Mouse (Mus musculus): Measurements from ENCODE around the gene Tmem40. TPM values are rescaled to one million over a fixed set of nuclear protein-coding genes. Genes with fewer than 3 reads are reported as not detected.

Tmem40 gene
- polyA plus RNA-seq, 1 experiment from 2014 or later: 2.3 TPM

- H3K9me3 ChIP-seq (ENCODE audit: control insufficient read depth, low read length): no peaks in the 10 kb centered on the region
- 89% methylated on average over 4 of the region's 4 CpGs for WGBS
- H3K36me3 ChIP-seq (ENCODE audit: control insufficient read depth, insufficient read depth, low read length): no peaks in the 10 kb centered on the region
- H3K27ac ChIP-seq (ENCODE audit: low read depth, low read length): no peak overlapping the region
- no peak overlapping the region for H3K4me2 ChIP-seq (ENCODE audit: low read depth)
- DNase-seq (ENCODE audit: low spot score) (no peak), ATAC-seq (ENCODE audit: insufficient read depth, low FRiP score, low TSS enrichment) (no peak)
- no peak overlapping the region for H3K9ac ChIP-seq (ENCODE audit: low read length)
- peaks cover 11% of the 10 kb centered on the region for H3K4me1 ChIP-seq (ENCODE audit: control insufficient read depth, insufficient read depth, low read length)
- no peak overlapping the region for H3K4me3 ChIP-seq (ENCODE audit: low read depth, low read length)
- H3K27me3 ChIP-seq (ENCODE audit: control insufficient read depth, insufficient read depth, low read length): no peaks in the 10 kb centered on the region
Measured at GRCm38 (mm10) chr6:115760137-115760536, 2.1 kb downstream of the Tmem40 start.

- Histone ChIP-seq H3K27me3 (ENCODE audit: control insufficient read depth, insufficient read depth, low read length) (no peaks in the 10 kb centered on the region), H3K4me2 (ENCODE audit: low read depth) (no peak overlapping the region), H3K9me3 (ENCODE audit: control insufficient read depth, low read length) (no peaks in the 10 kb centered on the region), H3K4me1 (ENCODE audit: control insufficient read depth, insufficient read depth, low read length) (peaks cover 11% of the 10 kb centered on the region), H3K4me3 (ENCODE audit: low read depth, low read length) (no peak overlapping the region), H3K9ac (ENCODE audit: low read length) (no peak overlapping the region), H3K36me3 (ENCODE audit: control insufficient read depth, insufficient read depth, low read length) (no peaks in the 10 kb centered on the region), H3K27ac (ENCODE audit: low read depth, low read length) (no peak overlapping the region)
- no peak for ATAC-seq (ENCODE audit: insufficient read depth, low FRiP score, low TSS enrichment)
- WGBS: 68% methylated on average over 5 of the region's 5 CpGs
- no peak for DNase-seq (ENCODE audit: low spot score)
Measured at GRCm38 (mm10) chr6:115759461-115759860, 2.7 kb downstream of the Tmem40 start.

- no peak overlapping the region for H3K4me2 ChIP-seq (ENCODE audit: low read depth)
- no peaks in the 10 kb centered on the region for H3K27me3 ChIP-seq (ENCODE audit: control insufficient read depth, insufficient read depth, low read length)
- H3K9ac ChIP-seq (ENCODE audit: low read length): no peak overlapping the region
- no peak for DNase-seq (ENCODE audit: low spot score)
- no peak overlapping the region for H3K4me3 ChIP-seq (ENCODE audit: low read depth, low read length)
- WGBS: 64% methylated on average over 9 of the region's 9 CpGs
- no peaks in the 10 kb centered on the region for H3K36me3 ChIP-seq (ENCODE audit: control insufficient read depth, insufficient read depth, low read length)
- no peaks in the 10 kb centered on the region for H3K9me3 ChIP-seq (ENCODE audit: control insufficient read depth, low read length)
- H3K4me1 ChIP-seq (ENCODE audit: control insufficient read depth, insufficient read depth, low read length): peaks cover 9% of the 10 kb centered on the region
- no peak overlapping the region for H3K27ac ChIP-seq (ENCODE audit: low read depth, low read length)
- no peak for ATAC-seq (ENCODE audit: insufficient read depth, low FRiP score, low TSS enrichment)
Measured at GRCm38 (mm10) chr6:115758981-115759435, 3.2 kb downstream of the Tmem40 start.

- Histone ChIP-seq H3K36me3 (ENCODE audit: control insufficient read depth, insufficient read depth, low read length) (no peaks in the 10 kb centered on the region), H3K9me3 (ENCODE audit: control insufficient read depth, low read length) (no peaks in the 10 kb centered on the region), H3K4me2 (ENCODE audit: low read depth) (no peak overlapping the region), H3K27me3 (ENCODE audit: control insufficient read depth, insufficient read depth, low read length) (no peaks in the 10 kb centered on the region), H3K27ac (ENCODE audit: low read depth, low read length) (no peak overlapping the region), H3K4me1 (ENCODE audit: control insufficient read depth, insufficient read depth, low read length) (no peaks in the 10 kb centered on the region), H3K9ac (ENCODE audit: low read length) (no peak overlapping the region), H3K4me3 (ENCODE audit: low read depth, low read length) (no peak overlapping the region)
- ATAC-seq (ENCODE audit: insufficient read depth, low FRiP score, low TSS enrichment): no peak
- 86% methylated on average over 7 of the region's 7 CpGs for WGBS
- no peak for DNase-seq (ENCODE audit: low spot score)
Measured at GRCm38 (mm10) chr6:115755536-115755935, 6.7 kb downstream of the Tmem40 start.

- WGBS: 31% methylated on average over 1 of the region's 1 CpGs
- H3K9me3 ChIP-seq (ENCODE audit: control insufficient read depth, low read length): no peaks in the 10 kb centered on the region
- H3K4me2 ChIP-seq (ENCODE audit: low read depth): no peak overlapping the region
- H3K4me1 ChIP-seq (ENCODE audit: control insufficient read depth, insufficient read depth, low read length): no peaks in the 10 kb centered on the region
- no peak overlapping the region for H3K27ac ChIP-seq (ENCODE audit: low read depth, low read length)
- no peaks in the 10 kb centered on the region for H3K27me3 ChIP-seq (ENCODE audit: control insufficient read depth, insufficient read depth, low read length)
- DNase-seq (ENCODE audit: low spot score): no peak
- ATAC-seq (ENCODE audit: insufficient read depth, low FRiP score, low TSS enrichment): no peak
- no peaks in the 10 kb centered on the region for H3K36me3 ChIP-seq (ENCODE audit: control insufficient read depth, insufficient read depth, low read length)
- H3K9ac ChIP-seq (ENCODE audit: low read length): no peak overlapping the region
- no peak overlapping the region for H3K4me3 ChIP-seq (ENCODE audit: low read depth, low read length)
Measured at GRCm38 (mm10) chr6:115746326-115746725, 15.9 kb downstream of the Tmem40 start.

GRCm38 (mm10) chr6:115743569-115743968, 18.6 kb downstream of the Tmem40 start:
- H3K4me2 ChIP-seq (ENCODE audit: low read depth): no peak overlapping the region
- no peaks in the 10 kb centered on the region for H3K4me1 ChIP-seq (ENCODE audit: control insufficient read depth, insufficient read depth, low read length)
- H3K27ac ChIP-seq (ENCODE audit: low read depth, low read length): no peak overlapping the region
- 0% methylated on average over 1 of the region's 1 CpGs for WGBS
- no peaks in the 10 kb centered on the region for H3K36me3 ChIP-seq (ENCODE audit: control insufficient read depth, insufficient read depth, low read length)
- ATAC-seq (ENCODE audit: insufficient read depth, low FRiP score, low TSS enrichment) (no peak), DNase-seq (ENCODE audit: low spot score) (no peak)
- no peak overlapping the region for H3K4me3 ChIP-seq (ENCODE audit: low read depth, low read length)
- no peaks in the 10 kb centered on the region for H3K27me3 ChIP-seq (ENCODE audit: control insufficient read depth, insufficient read depth, low read length)
- no peaks in the 10 kb centered on the region for H3K9me3 ChIP-seq (ENCODE audit: control insufficient read depth, low read length)
- H3K9ac ChIP-seq (ENCODE audit: low read length): no peak overlapping the region

GRCm38 (mm10) chr6:115739056-115739455, 23.2 kb downstream of the Tmem40 start:
- no peaks in the 10 kb centered on the region for H3K9me3 ChIP-seq (ENCODE audit: control insufficient read depth, low read length)
- no peak overlapping the region for H3K4me3 ChIP-seq (ENCODE audit: low read depth, low read length)
- no peaks in the 10 kb centered on the region for H3K4me1 ChIP-seq (ENCODE audit: control insufficient read depth, insufficient read depth, low read length)
- no peaks in the 10 kb centered on the region for H3K36me3 ChIP-seq (ENCODE audit: control insufficient read depth, insufficient read depth, low read length)
- H3K27ac ChIP-seq (ENCODE audit: low read depth, low read length): no peak overlapping the region
- 91% methylated on average over 5 of the region's 5 CpGs for WGBS
- ATAC-seq (ENCODE audit: insufficient read depth, low FRiP score, low TSS enrichment): no peak
- no peak overlapping the region for H3K4me2 ChIP-seq (ENCODE audit: low read depth)
- H3K9ac ChIP-seq (ENCODE audit: low read length): no peak overlapping the region
- DNase-seq (ENCODE audit: low spot score): no peak
- H3K27me3 ChIP-seq (ENCODE audit: control insufficient read depth, insufficient read depth, low read length): no peaks in the 10 kb centered on the region

GRCm38 (mm10) chr6:115734909-115735308, 27.3 kb downstream of the Tmem40 start:
- Histone ChIP-seq H3K36me3 (ENCODE audit: control insufficient read depth, insufficient read depth, low read length) (no peaks in the 10 kb centered on the region), H3K4me1 (ENCODE audit: control insufficient read depth, insufficient read depth, low read length) (no peaks in the 10 kb centered on the region), H3K9me3 (ENCODE audit: control insufficient read depth, low read length) (no peaks in the 10 kb centered on the region), H3K27me3 (ENCODE audit: control insufficient read depth, insufficient read depth, low read length) (no peaks in the 10 kb centered on the region), H3K4me3 (ENCODE audit: low read depth, low read length) (no peak overlapping the region), H3K4me2 (ENCODE audit: low read depth) (no peak overlapping the region), H3K27ac (ENCODE audit: low read depth, low read length) (no peak overlapping the region), H3K9ac (ENCODE audit: low read length) (no peak overlapping the region)
- ATAC-seq (ENCODE audit: insufficient read depth, low FRiP score, low TSS enrichment) (no peak), DNase-seq (ENCODE audit: low spot score) (no peak)
- 74% methylated on average over 4 of the region's 4 CpGs for WGBS

- Histone ChIP-seq H3K9me3 (ENCODE audit: control insufficient read depth, low read length) (no peaks in the 10 kb centered on the region), H3K36me3 (ENCODE audit: control insufficient read depth, insufficient read depth, low read length) (no peaks in the 10 kb centered on the region), H3K9ac (ENCODE audit: low read length) (no peak overlapping the region), H3K27me3 (ENCODE audit: control insufficient read depth, insufficient read depth, low read length) (no peaks in the 10 kb centered on the region), H3K4me2 (ENCODE audit: low read depth) (no peak overlapping the region), H3K4me1 (ENCODE audit: control insufficient read depth, insufficient read depth, low read length) (no peaks in the 10 kb centered on the region), H3K27ac (ENCODE audit: low read depth, low read length) (no peak overlapping the region), H3K4me3 (ENCODE audit: low read depth, low read length) (no peak overlapping the region)
- ATAC-seq (ENCODE audit: insufficient read depth, low FRiP score, low TSS enrichment): no peak
- no peak for DNase-seq (ENCODE audit: low spot score)
- WGBS: 82% methylated on average over 22 of the region's 22 CpGs
Measured at GRCm38 (mm10) chr6:115732341-115732928, 29.8 kb downstream of the Tmem40 start.
